Mouse (Mus musculus) MEL (cell line): Measurements from ENCODE around the gene Olfr372. TPM values are rescaled to one million over a fixed set of nuclear protein-coding genes. Genes with fewer than 3 reads are reported as not detected.
"Not testable (repeated sequence)": the region's sequence is repeated elsewhere in the genome, so short reads cannot be mapped to it uniquely, and the experiment has no call there.

Experiments used
- DNase-seq: peaks from one replicate; pipeline ENCODE4 v3.0.0; 2011; ENCODE audit warnings: low read depth, low spot score
- H3K27ac ChIP-seq: 2 replicates; pipeline ENCODE4 v1.5.1; 2012; ENCODE audit warnings: low read depth, mild to moderate bottlenecking, control low read depth, low read length, moderate library complexity; ENCODE audit not compliant: control insufficient read depth
- H3K27me3 ChIP-seq, 2 experiments: fragments of 150-350 bp in 1 of 2; sonication (generic) in 1 of 2; 2 replicates each; pipeline ENCODE4 v1.6.1; 2012; ENCODE audit warnings: low read length in 2 of 2, mild to moderate bottlenecking in 2 of 2, improper control_type of control experiment in 1 of 2, moderate library complexity in 1 of 2; ENCODE audit not compliant: insufficient read depth in 2 of 2, control insufficient read depth in 1 of 2
- H3K36me3 ChIP-seq, 2 experiments: 2 replicates each; pipeline ENCODE4 v1.6.1; 2012 to 2014; ENCODE audit warnings: low read length in 2 of 2, improper control_type of control experiment in 1 of 2, inconsistent platforms in 1 of 2, mild to moderate bottlenecking in 1 of 2; ENCODE audit not compliant: insufficient read depth in 2 of 2, control insufficient read depth in 1 of 2
- H3K4me1 ChIP-seq, 2 experiments: fragments of 150-350 bp in 1 of 2; sonication (generic) in 1 of 2; 2 replicates each; pipeline ENCODE4 v1.6.1; 2012; ENCODE audit warnings: low read length in 2 of 2, improper control_type of control experiment in 1 of 2, mild to moderate bottlenecking in 1 of 2; ENCODE audit not compliant: insufficient read depth in 2 of 2, control insufficient read depth in 1 of 2
- H3K4me3 ChIP-seq, 2 experiments: fragments of 150-350 bp in 1 of 2; sonication (generic) in 1 of 2; 2 replicates each; pipeline ENCODE4 v1.5.1; 2012; ENCODE audit warnings: low read depth in 2 of 2, low read length in 2 of 2, mild to moderate bottlenecking in 2 of 2, moderate library complexity in 2 of 2, control low read depth in 1 of 2, improper control_type of control experiment in 1 of 2; ENCODE audit not compliant: control insufficient read depth in 1 of 2, insufficient read depth in 1 of 2
- H3K79me2 ChIP-seq: 2 replicates; pipeline ENCODE4 v1.6.1; 2012; ENCODE audit warnings: mild to moderate bottlenecking, low read length, moderate library complexity; ENCODE audit not compliant: control insufficient read depth, poor library complexity, insufficient read depth
- H3K9ac ChIP-seq: 2 replicates; pipeline ENCODE4 v1.6.1; 2012; ENCODE audit warnings: low read depth, mild to moderate bottlenecking, control low read depth, low read length, moderate library complexity; ENCODE audit not compliant: control insufficient read depth, poor library complexity, severe bottlenecking
- H3K9me3 ChIP-seq: fragments of 150-350 bp; sonication (generic); replicated peaks from 2 replicates; pipeline ENCODE4 v1.6.1; 2012; ENCODE audit warnings: mild to moderate bottlenecking, low read length, improper control_type of control experiment, moderate library complexity; ENCODE audit not compliant: insufficient read depth
- BHLHE40 ChIP-seq: IDR thresholded peaks from 2 replicates; pipeline ENCODE4 v1.6.1; 2012; ENCODE audit warnings: low read depth, mild to moderate bottlenecking, inconsistent platforms, low read length, improper control_type of control experiment, borderline replicate concordance
- CHD1 ChIP-seq: IDR thresholded peaks from 2 replicates; pipeline ENCODE4 v1.6.1; 2012; ENCODE audit warnings: low read depth, mild to moderate bottlenecking, inconsistent platforms, low read length, improper control_type of control experiment
- CTCF ChIP-seq, 3 experiments: IDR thresholded peaks in 2 of 3; conservative IDR thresholded peaks in 1 of 3; 2 replicates each; pipeline ENCODE4 v1.5.1; 2011 to 2012; ENCODE audit warnings: low read length in 3 of 3, low read depth in 2 of 3, mild to moderate bottlenecking in 2 of 3, improper control_type of control experiment in 1 of 3, inconsistent platforms in 1 of 3, mixed read lengths in 1 of 3, moderate library complexity in 1 of 3; ENCODE audit not compliant: control insufficient read depth in 1 of 3, insufficient read depth in 1 of 3, poor library complexity in 1 of 3, severe bottlenecking in 1 of 3
- ELF1 ChIP-seq: IDR thresholded peaks from 2 replicates; pipeline ENCODE4 v1.6.1; 2014; ENCODE audit warnings: low read depth, mild to moderate bottlenecking, inconsistent platforms, low read length, improper control_type of control experiment, moderate library complexity
- GABPA ChIP-seq: IDR thresholded peaks from 2 replicates; pipeline ENCODE4 v1.6.1; 2012; ENCODE audit warnings: low read depth, mild to moderate bottlenecking, inconsistent platforms, low read length, improper control_type of control experiment, moderate library complexity
- GATA1 ChIP-seq: IDR thresholded peaks from 2 replicates; pipeline ENCODE4 v1.6.1; 2011; ENCODE audit warnings: low read depth, low read length, improper control_type of control experiment
- KAT2A ChIP-seq: conservative IDR thresholded peaks from 2 replicates; pipeline ENCODE4 v1.6.1; 2012; ENCODE audit warnings: low read depth, low read length, improper control_type of control experiment, inconsistent platforms
- MAX ChIP-seq: IDR thresholded peaks from 2 replicates; pipeline ENCODE4 v1.6.1; 2011; ENCODE audit warnings: low read length, improper control_type of control experiment
- MEF2A ChIP-seq: IDR thresholded peaks from 2 replicates; pipeline ENCODE4 v1.6.1; 2014; ENCODE audit warnings: low read depth, mild to moderate bottlenecking, inconsistent platforms, low read length, improper control_type of control experiment; ENCODE audit not compliant: poor library complexity, insufficient replicate concordance, severe bottlenecking; ENCODE audit errors: extremely low read depth
- RAD21 ChIP-seq: IDR thresholded peaks from 2 replicates; pipeline ENCODE4 v1.6.1; 2011; ENCODE audit warnings: mild to moderate bottlenecking, low read depth, low read length, improper control_type of control experiment
- SMC3 ChIP-seq: IDR thresholded peaks from 2 replicates; pipeline ENCODE4 v1.6.1; 2011; ENCODE audit warnings: low read depth, low read length, improper control_type of control experiment
- UBTF ChIP-seq: IDR thresholded peaks from 2 replicates; pipeline ENCODE4 v1.6.1; 2012; ENCODE audit warnings: low read depth, mild to moderate bottlenecking, inconsistent platforms, low read length, improper control_type of control experiment, moderate library complexity, borderline replicate concordance; ENCODE audit not compliant: insufficient read depth
- USF1 ChIP-seq: IDR thresholded peaks from 2 replicates; pipeline ENCODE4 v1.6.1; 2014; ENCODE audit warnings: low read depth, mild to moderate bottlenecking, inconsistent platforms, low read length, improper control_type of control experiment, moderate library complexity
- USF2 ChIP-seq, 2 experiments: IDR thresholded peaks; 2 replicates each; pipeline ENCODE4 v1.6.1; 2011 to 2012; ENCODE audit warnings: improper control_type of control experiment in 2 of 2, low read length in 2 of 2, borderline replicate concordance in 1 of 2, inconsistent platforms in 1 of 2, low read depth in 1 of 2, mild to moderate bottlenecking in 1 of 2; ENCODE audit not compliant: insufficient read depth in 1 of 2
- ZC3H11A ChIP-seq: IDR thresholded peaks from 2 replicates; pipeline ENCODE4 v1.6.1; 2012; ENCODE audit warnings: low read depth, mild to moderate bottlenecking, inconsistent platforms, low read length, improper control_type of control experiment
- polyA plus RNA-seq, 2 experiments: library from polyadenylated mRNA; stranded (reverse) in 1 of 2; unstranded in 1 of 2; fragments of >175 nt in 1 of 2; fragments of >200 nt in 1 of 2; gene quantifications; 2 replicates each; pipeline versions ENCODE4 v1.2.1 to v1.2.4; 2012; ENCODE audit warnings: low replicate concordance in 2 of 2, low read depth in 1 of 2; ENCODE audit not compliant: insufficient read length in 2 of 2, insufficient read depth in 1 of 2, missing spikeins in 1 of 2
- total RNA-seq: library from RNA; depleted of rRNA; stranded (reverse); fragments of 300-350 nt; gene quantifications from 2 replicates; pipeline ENCODE4 v1.2.3, GENCODE M21; 2012; rRNA removed

Olfr372 gene
- total RNA-seq = 0.04 TPM in 1 of 2 replicates, not detected in the other
- polyA plus RNA-seq = under 1 TPM in 1 of 2 experiments, not detected in 1; 0.01 TPM

GRCm38 (mm10) chr8:72040918-72041317 is at the start of gene Olfr372:
Gene Olfr372, plus strand, starts transcription at chr8:72041218.
- not testable (repeated sequence) for DNase-seq, H3K4me1 ChIP-seq, H3K36me3 ChIP-seq

GRCm38 (mm10) chr8:71999434-71999833 is 41.6 kb upstream of the Olfr372 start:
- no peaks in the 10 kb centered on the region for H3K4me1 ChIP-seq
- H3K9ac ChIP-seq = no peak overlapping the region
- H3K79me2 ChIP-seq = no peaks in the 10 kb centered on the region
- DNase-seq = peak; percentile 14
- no peaks in the 10 kb centered on the region for H3K36me3 ChIP-seq
- H3K27me3 ChIP-seq = no peaks in the 10 kb centered on the region; a peak in 1 of 4 replicates
- H3K9me3 ChIP-seq = no peaks in the 10 kb centered on the region
- no peak overlapping the region for H3K27ac ChIP-seq
- TF ChIP-seq GATA1 (peak; percentile 61), CTCF (IDR thresholded peaks at IDR 0.05 in 2 of 3, conservative IDR thresholded peaks at IDR 0.05 in 1 of 3; ENCODE audit: control insufficient read depth in 1 of 3, insufficient read depth in 1 of 3, low read depth in 2 of 3, low read length in 3 of 3, poor library complexity in 1 of 3, severe bottlenecking in 1 of 3) (peak in 1 of 3 experiments; percentile 8; a peak in 1 of 6 replicates), SMC3 (no peak)
- no peak overlapping the region for H3K4me3 ChIP-seq

More at GRCm38 (mm10) chr8:72040918-72041317, at the start of gene Olfr372:
- H3K27ac ChIP-seq, H3K9ac ChIP-seq, H3K79me2 ChIP-seq, H3K4me3 ChIP-seq, H3K9me3 ChIP-seq, H3K27me3 ChIP-seq: not testable (repeated sequence)

- Histone ChIP-seq H3K36me3 (no peaks in the 10 kb centered on the region), H3K27ac (no peak overlapping the region), H3K9me3 (no peaks in the 10 kb centered on the region), H3K27me3 (no peaks in the 10 kb centered on the region; a peak in 1 of 4 replicates), H3K4me1 (no peaks in the 10 kb centered on the region), H3K9ac (no peak overlapping the region), H3K4me3 (no peak overlapping the region), H3K79me2 (no peaks in the 10 kb centered on the region)
- TF ChIP-seq USF1 = no peak
- TF ChIP-seq RAD21 = no peak
- no peak for TF ChIP-seq MAX
- no peak for TF ChIP-seq USF2 (IDR thresholded peaks at IDR 0.05; ENCODE audit: borderline replicate concordance in 1 of 2, insufficient read depth in 1 of 2, low read depth in 1 of 2, low read length in 2 of 2)
- no peak for TF ChIP-seq CHD1
- TF ChIP-seq BHLHE40 = no peak
- TF ChIP-seq ZC3H11A = no peak
- no peak for TF ChIP-seq MEF2A
- no peak for TF ChIP-seq GABPA
- TF ChIP-seq SMC3 = no peak
- no peak for TF ChIP-seq ELF1
- no peak for TF ChIP-seq UBTF
- no peak for TF ChIP-seq KAT2A
- no peak for DNase-seq
Measured at GRCm38 (mm10) chr8:72000223-72000622, 40.8 kb upstream of the Olfr372 start.
